Mouse (Mus musculus): Measurements from ENCODE around the gene Ttll2.
"Not testable (repeated sequence)": the region's sequence is repeated elsewhere in the genome, so short reads cannot be mapped to it uniquely, and the experiment has no call there.

Gene Ttll2

DNA sequence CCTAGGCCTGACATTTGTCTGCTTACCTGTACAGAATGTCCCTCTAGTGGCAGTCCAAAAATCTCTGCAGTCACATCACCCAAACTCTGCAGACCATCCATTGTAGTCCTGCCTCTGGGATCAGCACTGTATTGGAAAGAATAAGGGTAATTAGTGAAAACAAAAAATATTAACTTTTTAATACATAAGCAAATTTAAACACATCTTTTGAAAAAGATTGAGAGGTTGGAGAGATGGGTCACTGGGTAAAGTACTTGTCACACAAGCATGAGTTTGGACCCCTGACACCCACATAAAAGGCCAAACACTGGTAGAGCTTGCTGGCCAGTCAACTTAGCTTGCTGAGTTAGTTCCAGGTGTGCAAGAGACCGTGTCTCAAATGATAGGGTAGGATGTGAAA is at the start of gene Ttll2:
Gene Ttll2, minus strand, starts transcription at position 101 of the 400 bp plus-strand sequence.
- DNase-seq (ENCODE audit: extremely low spot score) = not testable (repeated sequence)

DNA sequence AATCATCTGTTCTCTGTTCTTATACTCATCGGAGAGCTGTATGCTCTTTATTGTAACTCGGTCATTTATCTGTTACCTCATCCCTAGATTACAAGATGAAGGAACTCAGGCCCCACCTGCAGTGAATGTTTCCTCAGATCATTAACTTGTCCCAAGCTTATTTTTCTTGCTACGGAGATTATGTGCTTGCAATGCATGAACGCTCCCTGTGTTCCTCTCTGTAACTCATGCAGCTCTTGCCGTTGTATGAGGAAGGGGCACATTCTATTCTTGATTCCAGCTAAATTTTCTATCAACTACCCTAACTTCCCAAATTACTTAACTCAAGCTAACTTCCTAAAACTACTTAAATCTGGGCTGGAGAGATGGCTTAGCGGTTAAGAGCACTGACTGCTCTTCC is 47.3 kb upstream of the Ttll2 start:
- not testable (repeated sequence) for DNase-seq (ENCODE audit: extremely low spot score)

DNA sequence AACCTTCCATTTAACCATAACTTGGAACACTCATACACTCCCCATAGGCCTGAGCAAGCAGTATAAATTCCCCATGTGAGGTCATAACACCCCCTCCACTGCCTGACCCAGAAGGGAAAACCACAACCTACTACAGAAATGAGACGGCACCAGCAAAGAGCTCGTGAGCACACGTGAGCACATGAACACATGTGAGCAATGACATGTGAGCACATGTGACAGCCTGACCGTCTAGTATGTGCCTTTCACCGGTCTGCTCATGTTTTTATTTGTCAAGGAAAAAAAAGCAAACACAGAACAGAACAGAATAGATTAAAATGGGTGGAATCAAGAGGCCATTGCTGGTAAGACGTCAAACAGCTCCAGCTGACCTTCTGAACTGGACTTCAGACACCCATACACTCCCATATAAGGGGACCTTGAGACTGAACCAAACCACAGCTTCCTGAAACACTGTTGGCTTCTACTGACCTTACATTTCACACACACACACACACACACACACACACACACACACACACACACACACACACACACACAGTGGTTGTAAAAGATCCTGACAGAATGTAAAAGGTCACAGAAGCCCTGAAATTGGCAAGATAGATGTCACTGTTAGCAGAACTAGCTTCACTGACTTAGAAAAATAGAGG is 45.8 kb upstream of the Ttll2 start:
- DNase-seq (ENCODE audit: extremely low spot score) = not testable (repeated sequence)

DNA sequence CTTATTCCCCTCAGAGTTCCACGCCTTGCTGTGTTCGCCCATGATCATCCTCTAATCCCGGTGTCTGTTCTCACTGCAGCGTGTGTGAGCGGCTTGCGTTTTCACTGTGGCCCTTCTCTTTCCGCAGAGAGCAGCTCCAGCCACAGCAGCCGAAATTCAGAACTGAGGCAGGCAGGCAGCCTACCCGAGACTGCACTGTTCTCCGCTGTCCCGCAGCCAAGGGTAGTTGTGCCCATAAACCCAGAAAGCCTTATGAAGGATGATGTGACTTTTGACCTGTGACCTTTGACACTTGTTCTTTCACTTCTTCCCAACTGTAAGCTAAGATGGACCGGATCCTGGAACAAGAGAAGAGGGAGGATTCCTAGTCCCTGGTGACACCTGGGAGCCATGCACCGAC is 44.6 kb upstream of the Ttll2 start:
- DNase-seq (ENCODE audit: extremely low spot score) = not testable (repeated sequence)

DNA sequence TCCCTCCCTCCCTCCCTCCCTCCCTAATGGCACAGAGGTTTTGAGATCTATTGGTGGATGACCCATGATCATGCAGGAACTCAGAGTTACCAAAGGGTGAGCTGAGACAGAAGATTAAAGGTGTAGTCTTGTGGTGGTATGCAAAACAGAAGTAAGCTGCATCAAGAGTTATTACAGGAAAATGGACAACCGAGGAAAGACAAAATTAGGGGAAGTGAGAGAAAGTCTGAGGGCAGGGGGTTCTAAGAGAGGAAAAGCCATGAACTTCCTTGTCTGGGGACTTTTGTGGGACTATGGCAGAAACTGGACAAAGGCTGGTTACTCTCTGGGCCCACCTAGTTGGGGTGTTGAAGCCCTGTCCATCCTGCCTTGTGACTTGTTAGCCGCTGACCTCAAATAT is 43.8 kb upstream of the Ttll2 start:
- DNase-seq (ENCODE audit: extremely low spot score) = not testable (repeated sequence)

DNA sequence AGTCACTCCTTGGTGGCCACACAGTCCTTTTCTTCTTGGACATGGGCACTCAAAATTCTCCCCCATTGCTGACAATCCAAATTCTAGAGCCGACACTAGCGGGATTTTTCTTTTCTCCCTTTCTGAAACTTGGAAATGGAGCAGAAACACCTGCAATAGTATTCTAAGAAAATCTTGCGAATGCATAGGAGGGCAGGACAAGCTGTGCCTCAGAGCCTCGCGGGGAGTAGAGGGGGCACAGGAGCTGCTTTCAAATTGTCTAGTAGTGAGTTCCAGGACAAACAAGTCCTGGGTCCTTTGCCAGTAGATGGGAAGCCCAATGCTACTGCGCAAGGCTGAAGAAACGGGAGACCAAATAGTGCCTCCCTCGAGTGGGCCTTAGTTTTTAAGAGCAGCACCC is 43.2 kb upstream of the Ttll2 start:
- DNase-seq (ENCODE audit: extremely low spot score) = not testable (repeated sequence)

DNA sequence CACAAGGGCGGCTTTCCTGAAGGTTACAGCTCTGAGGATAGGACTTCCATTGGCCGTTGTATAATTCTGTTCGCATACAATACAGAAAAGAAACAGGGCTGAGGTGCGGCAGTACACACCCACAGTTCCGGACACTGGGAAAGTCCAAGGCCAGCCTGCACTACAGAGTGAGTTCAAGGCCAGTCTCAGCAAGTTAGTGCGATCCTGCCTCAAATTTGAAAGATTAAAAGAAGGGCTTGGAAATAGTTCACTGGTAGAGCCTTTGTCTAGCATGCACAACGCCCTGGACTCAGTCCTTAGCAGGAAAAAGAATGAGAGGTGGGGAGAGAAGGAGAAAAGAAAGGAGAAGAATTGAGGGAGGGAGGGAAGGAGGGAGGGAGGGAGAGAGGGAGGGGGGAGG is 42.6 kb upstream of the Ttll2 start:
- not testable (repeated sequence) for DNase-seq (ENCODE audit: extremely low spot score)

DNA sequence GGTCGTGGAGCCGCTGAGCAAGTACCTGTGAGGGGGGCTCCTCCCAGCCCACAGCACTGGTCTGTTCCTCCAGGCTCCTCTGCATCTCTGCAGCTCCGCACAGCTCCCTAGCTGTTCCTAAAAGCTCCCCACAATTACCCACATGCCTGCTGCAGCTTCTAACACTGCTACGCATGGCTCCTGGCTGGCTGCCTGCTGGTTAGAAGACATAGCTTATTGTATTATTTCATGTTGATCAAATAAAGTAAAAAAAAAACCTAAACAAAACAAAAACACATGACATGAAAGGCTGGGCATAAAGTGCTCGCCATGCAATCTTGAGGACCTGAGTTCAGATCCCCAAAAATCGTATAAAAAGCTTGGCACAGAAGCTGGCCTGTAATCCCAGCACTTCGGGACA is 37.4 kb upstream of the Ttll2 start:
- not testable (repeated sequence) for DNase-seq (ENCODE audit: extremely low spot score)

DNA sequence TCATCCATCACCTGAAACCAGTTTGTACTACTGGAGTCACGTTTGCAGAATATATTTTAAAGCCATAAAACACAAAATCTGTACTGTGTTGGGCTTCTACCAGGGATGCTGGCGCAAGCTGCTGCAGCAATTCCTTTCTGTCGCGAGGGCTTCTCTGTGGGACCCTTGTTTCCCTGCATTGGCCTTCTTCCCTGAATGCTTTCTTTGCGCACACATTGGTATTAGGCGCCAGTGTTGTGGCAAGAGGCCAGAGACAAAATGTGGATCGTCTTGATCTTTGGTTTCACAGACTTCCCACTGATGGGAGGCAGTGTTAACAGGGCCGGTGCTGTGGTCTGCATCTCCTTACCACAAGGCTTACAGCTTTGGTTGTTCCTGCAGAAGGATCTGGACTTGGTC is 36.5 kb upstream of the Ttll2 start:
- DNase-seq (ENCODE audit: extremely low spot score) = not testable (repeated sequence)

DNA sequence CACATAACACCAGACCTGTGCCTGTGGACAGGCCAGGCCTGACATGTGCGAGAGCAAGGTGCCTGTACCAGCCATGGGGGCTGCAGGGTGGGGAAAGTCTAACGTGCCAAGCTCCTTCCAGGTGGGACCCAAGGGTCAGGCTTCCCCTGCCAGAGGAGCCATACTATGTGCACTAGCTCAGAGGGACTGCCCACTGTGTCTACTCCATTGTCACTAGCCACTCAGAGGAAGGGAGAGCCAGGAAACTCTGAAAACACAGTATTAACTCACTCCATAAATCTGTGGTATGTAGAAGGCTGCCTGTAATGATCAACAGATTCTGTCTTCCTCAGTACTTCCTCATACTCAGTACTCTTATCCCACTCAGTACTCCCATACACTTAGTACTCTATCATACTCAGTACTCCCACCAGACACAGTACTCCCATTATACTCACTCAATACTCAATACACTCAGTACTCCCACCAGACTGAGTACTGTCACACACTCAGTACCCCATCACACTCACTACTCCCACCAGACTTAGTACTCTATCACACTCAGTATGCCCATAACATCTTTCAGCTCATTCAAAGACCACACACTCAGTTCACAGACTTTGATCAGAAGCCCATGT is 36.0 kb upstream of the Ttll2 start:
- DNase-seq (ENCODE audit: extremely low spot score) = not testable (repeated sequence)

DNA sequence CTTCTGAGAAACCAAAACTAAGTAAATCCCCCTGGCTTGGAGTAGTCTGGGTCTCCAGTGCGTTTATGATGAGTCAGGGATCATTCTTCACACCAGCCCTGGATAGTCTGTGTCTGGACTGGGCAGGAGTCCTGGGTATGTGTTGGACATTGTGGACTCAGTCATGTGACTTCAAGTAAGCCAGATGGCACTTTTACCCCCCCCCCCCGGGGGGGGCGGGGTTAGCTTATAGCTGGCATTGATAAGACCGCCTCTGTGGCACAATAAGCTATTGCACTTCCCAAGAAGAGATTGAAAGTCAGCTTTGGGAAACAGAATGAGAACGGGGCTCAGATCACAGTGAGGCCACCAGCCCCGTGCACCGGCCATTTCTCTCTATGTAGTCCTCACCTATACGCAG is 33.5 kb upstream of the Ttll2 start:
- DNase-seq (ENCODE audit: extremely low spot score) = not testable (repeated sequence)

DNA sequence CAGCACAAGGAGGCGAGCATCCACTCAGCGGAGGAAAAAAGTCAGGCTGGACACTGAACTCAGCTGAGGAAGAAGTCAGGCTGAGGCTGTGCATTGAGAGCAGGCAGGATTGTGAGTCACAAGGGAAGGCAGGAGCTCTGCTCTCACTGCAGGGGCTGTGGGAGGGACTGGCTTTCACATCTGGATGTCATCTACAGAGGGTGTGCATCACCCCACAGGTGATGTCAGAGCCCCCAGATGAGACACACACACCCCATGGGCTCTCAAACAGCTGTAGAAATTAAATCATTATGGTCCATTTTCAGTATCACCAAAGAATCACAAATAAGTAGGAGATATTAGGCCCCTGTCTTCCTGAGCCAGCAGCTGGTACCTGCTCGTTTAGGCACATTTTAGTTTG is 32.9 kb upstream of the Ttll2 start, which contains the start of gene Unc93a2:
Gene Unc93a2, minus strand, starts transcription at position 101 of the 400 bp plus-strand sequence.
- not testable (repeated sequence) for DNase-seq (ENCODE audit: extremely low spot score)

DNA sequence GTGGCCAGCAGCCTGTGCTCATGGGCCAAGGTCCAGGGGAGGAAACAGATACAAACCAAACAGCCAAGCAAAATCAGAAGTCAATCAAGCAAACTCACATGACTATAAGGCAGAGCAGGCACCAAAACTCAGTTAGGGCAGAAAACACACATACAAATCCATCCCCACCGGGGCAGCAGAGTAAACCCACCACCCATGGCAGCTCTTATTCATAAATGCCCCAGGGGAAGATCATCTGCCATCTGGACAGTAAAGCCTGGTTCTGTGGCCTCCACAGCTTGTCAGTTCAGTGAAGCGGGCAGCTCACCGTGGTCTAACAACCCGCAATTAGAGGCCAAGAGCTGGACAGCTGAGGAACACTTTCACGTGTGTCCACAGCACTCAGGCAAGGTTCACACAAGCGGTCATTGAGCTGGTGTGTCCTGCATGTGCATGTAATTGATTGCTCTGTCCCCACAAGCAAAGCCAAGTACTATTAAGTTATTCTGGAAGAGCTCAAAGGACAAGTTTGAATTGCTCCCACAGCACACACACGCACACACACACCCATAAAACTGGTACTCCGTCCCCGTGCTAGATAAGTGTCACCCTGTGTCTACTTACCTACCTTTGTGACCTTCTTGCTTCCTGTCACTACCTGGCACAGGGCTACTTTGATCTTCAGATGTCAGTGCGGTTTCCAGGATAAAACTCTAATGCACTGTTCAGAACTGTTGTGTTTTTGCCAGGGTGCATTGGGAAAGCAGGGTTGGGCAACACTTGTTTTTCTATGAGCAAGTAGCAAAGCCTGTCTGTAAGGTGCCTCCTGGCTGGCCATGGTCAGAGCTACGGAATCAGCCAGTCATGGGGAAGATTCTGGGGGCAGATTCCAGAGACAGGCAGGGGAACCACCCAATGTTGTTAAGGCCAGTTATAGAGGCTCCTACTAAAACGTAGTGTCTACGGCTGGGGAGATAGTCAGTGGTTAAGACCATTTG is 31.0 kb upstream of the Ttll2 start:
- not testable (repeated sequence) for DNase-seq (ENCODE audit: extremely low spot score)

DNA sequence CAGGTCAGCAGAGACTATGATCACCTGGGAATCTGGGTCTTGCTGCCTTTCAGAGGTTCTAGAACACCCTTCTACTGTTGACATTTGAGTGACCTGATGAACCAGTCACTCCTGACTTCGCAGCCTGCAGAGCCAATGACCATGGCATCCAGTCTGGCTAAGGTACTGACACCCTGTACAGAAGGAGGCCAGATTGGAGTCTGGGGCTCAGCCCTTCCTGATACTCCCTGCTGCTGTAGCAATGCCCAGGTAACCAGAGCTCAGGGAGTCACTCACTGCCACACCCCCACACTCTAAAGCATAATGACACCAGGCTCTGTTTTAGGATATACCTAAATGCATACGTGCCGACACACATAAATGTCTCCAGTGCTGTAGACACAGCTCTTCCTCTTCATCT is 30.2 kb upstream of the Ttll2 start:
- not testable (repeated sequence) for DNase-seq (ENCODE audit: extremely low spot score)

DNA sequence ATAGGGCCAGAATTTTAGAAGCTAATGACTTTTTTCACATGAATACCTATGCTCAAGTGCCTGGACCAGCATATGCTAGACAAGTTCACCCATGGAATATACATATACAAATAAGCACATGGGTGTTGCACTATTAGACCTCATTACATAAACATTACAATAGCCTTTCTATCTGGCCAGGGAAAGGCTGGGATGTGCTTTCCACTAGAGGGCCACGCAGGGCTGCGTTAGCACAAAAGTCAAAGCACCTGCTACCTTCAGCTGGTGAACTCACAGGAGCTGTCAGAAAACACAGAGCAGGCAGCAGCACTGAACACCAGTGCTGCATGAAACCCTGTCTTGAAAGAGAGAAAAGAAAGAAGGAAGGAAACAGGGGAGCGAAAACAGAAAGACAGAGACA is 25.4 kb upstream of the Ttll2 start:
- not testable (repeated sequence) for DNase-seq (ENCODE audit: extremely low spot score)

DNA sequence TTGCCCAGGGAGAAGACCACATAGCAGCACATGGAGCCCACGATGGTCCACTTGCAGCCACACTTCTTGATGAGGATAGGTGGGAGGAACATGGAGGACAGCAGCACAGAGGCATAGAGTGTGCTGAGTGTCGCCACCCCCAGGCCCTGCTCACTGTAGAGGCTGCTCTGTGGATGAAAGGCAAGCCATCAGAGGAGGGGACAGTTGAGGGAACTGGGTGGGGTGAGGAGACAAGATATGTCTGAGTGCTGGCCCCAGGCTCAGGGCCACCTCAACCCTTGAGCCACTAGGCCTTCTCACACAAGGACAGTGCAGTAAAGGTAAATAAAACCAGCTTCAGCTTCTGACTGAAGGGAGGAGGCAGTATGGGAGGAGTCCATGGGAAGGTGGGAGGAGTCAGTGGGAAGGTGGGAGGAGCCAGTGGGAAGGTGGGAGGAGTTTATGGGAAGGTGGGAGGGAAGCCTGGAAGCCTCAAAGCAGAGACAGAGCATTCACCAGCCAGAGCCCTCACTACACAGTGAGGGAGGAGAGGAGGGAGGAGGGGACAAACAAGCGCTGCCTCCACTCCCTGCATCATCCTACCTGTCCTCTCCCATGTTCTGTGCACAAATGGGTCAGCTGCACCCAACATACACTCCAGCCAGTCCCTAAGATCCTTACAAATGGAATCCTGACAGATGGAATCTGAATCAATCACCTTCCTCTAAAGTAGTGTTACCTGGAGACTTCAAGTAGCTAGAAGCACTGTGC is 24.6 kb upstream of the Ttll2 start:
- DNase-seq (ENCODE audit: extremely low spot score) = not testable (repeated sequence)

DNA sequence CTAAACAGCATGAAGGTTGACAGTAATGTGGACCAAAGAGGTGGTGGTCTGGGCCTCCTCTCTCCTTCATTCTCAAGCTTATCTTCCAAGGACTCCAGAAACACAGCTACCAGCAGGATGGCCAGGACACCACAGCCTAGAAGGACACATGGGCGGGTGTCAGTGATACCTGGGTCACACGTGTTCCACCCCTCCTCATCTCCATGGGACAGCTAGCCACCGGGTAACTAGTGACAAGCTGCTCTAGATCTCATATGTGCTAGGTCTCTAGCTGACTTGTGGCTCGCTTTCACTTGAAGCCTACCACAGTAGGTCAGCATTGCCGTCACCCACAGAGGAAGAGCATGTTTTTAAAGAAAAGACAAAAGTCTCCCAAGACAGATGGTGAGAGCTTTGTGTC is 19.4 kb upstream of the Ttll2 start, which contains the start of gene Gm49630:
Gene Gm49630, minus strand, starts transcription at position 101 of the 400 bp plus-strand sequence.
- not testable (repeated sequence) for DNase-seq (ENCODE audit: extremely low spot score)

DNA sequence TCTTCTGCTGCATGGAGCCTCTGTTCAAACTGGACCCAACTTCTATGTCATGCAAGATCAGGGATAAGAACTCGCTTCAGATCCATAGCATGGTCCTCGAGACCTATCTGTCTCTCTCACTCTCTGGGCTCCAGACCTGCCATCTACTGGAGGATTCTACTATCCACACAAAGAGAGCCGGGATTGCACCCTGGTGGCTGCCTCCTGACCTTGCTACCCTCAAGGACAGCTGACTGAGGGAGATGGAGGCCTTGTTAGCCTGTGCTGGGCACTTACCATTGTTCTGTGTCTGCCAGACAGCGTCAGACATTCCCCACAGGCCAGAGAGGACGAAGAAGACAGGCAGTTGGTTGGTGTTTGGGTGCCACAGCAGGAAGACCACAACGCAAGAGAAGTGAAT is 16.9 kb upstream of the Ttll2 start:
- DNase-seq (ENCODE audit: extremely low spot score) = not testable (repeated sequence)

DNA sequence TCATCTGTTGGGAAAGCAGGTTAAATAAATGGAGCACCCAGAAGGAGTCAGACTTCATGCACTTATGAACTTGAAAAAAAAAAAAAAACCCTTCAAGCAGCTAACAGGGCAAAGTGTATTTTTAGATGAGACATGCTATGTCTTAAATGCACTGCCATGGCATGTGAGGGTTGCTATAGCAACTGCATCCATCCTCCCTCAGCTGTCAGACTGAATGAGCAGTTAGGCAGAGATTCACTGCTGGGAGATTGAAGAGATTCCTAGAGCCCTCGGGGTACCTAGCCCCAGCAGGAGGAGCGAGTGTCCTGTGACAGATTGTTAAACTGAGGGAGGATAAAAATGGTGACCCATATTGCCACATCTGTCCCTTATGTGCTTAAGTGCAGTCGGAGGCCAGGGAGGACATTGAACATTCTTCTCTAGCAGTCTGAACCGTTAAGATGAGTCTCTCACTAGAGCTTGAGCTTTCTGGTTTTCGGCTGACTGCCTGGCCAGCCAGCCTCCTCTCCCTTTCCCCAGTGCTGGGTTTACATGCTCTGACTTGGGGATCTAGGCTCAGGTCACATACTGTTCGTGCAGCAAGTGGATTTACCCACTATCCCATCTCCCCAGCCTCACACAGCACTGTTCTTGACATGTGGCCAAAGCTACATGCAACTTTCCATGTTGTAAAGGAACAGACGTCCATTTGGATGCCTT is 14.3 kb upstream of the Ttll2 start:
- DNase-seq (ENCODE audit: extremely low spot score) = not testable (repeated sequence)

DNA sequence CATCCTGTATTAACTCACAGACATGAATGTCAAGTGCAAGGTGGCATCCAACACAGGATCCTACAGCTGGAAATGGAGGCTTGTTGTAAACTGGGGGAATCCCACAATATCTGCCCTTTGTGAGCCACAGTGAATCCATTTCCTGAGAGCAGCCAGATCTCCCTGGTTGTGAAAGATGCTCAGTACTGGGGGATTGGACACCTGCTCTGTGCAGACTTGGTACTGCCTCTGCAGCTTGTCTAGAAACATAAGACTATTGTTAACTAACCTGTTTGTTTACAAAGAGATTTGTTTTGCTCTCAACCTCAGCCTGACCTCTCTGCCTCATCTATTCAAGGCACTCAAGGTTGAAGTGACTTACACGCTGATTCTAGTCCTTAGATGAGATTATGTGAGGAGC is 13.8 kb upstream of the Ttll2 start:
- not testable (repeated sequence) for DNase-seq (ENCODE audit: extremely low spot score)

DNA sequence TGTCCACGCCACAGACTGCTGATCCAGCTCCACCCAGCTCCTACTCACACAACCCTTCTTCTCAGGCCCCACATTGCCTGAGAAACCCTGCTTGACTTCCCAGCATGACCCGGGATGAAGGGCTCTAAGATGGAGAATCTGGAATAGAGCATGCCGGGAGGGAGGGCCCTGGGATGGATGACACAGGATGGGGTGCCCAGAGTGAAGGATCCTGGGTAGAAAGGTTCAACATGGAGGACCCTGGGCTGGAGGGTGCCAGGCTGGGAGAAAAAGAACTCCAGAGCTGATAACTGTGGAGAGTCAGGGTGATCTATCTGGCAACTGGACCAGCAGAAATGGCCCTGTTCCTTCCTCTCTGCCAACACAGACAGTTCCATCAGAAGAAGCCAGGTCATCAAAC is 13.1 kb upstream of the Ttll2 start:
- not testable (repeated sequence) for DNase-seq (ENCODE audit: extremely low spot score)
